Mouse (Mus musculus) embryonic facial prominence, embryonic 14.5 days (tissue): ENCODE results near the gene Fryl. TPM values are rescaled to one million over a fixed set of nuclear protein-coding genes. Genes with fewer than 3 reads are reported as not detected.
A peak's percentile ranks its signal among the peaks of the same experiment; 100 is the strongest.

Experiments
- ATAC-seq: fragments of 200-750 bp; cut with Nextera tagmentation; 2 replicates; pipeline ENCODE4 v1.8.0; 2017; ENCODE audit warnings: low read depth, moderate number of reproducible peaks, moderate TSS enrichment
- DNase-seq: peaks from one replicate; pipeline ENCODE4 v3.0.0-alpha.2; 2015; ENCODE audit warnings: low spot score
- H3K27ac ChIP-seq: fragments of 300-500 bp; sonication (generic); replicated peaks from 2 replicates; pipeline ENCODE4 v1.5.1; 2014; ENCODE audit warnings: low read depth, mild to moderate bottlenecking, low read length, moderate library complexity
- H3K27me3 ChIP-seq: fragments of 300-500 bp; sonication (generic); replicated peaks from 2 replicates; pipeline ENCODE4 v1.6.1; 2014; ENCODE audit warnings: low read length; ENCODE audit not compliant: control insufficient read depth, insufficient read depth
- H3K36me3 ChIP-seq: fragments of 300-500 bp; sonication (generic); 2 replicates; pipeline ENCODE4 v1.6.1; 2014; ENCODE audit warnings: low read length, mixed read lengths; ENCODE audit not compliant: control insufficient read depth, insufficient read depth
- H3K4me1 ChIP-seq: fragments of 300-500 bp; sonication (generic); 2 replicates; pipeline ENCODE4 v1.6.1; 2014; ENCODE audit warnings: antibody characterized with exemption, low read length; ENCODE audit not compliant: control insufficient read depth, insufficient read depth
- H3K4me2 ChIP-seq: fragments of 300-500 bp; sonication (generic); 2 replicates; pipeline ENCODE4 v1.6.1; 2014; ENCODE audit warnings: low read depth, mild to moderate bottlenecking, low read length, moderate library complexity, mixed read lengths
- H3K4me3 ChIP-seq: fragments of 300-500 bp; sonication (generic); 2 replicates; pipeline ENCODE4 v1.5.1; 2014; ENCODE audit warnings: low read depth, mild to moderate bottlenecking, low read length
- H3K9ac ChIP-seq: fragments of 300-500 bp; sonication (generic); 2 replicates; pipeline ENCODE4 v1.6.1; 2014; ENCODE audit warnings: low read depth, mild to moderate bottlenecking, low read length, moderate library complexity, mixed read lengths
- H3K9me3 ChIP-seq: fragments of 300-500 bp; sonication (generic); 2 replicates; pipeline ENCODE4 v1.6.1; 2016; ENCODE audit warnings: low read length; ENCODE audit not compliant: control insufficient read depth
- WGBS: fragments of 180-500 bp; shearing (Covaris S2); extraction: QIAGEN DNeasy Blood & Tissue Kit; methylation state at CpG from one replicate; pipeline ENCODE4 v1.1.7; 2014; 5-methylcytosine and 5-hydroxymethylcytosine counted together
- polyA plus RNA-seq: library from polyadenylated mRNA; unstranded; fragments of >200 nt; fragmentation: Nextera tagmentation; extraction: Ambion mirVana; gene quantifications from 2 replicates; pipeline ENCODE4 v1.2.1, GENCODE M21; 2014

The Fryl gene
- polyA plus RNA-seq, 1 experiment from 2014 or later: 26.8 TPM

DNA sequence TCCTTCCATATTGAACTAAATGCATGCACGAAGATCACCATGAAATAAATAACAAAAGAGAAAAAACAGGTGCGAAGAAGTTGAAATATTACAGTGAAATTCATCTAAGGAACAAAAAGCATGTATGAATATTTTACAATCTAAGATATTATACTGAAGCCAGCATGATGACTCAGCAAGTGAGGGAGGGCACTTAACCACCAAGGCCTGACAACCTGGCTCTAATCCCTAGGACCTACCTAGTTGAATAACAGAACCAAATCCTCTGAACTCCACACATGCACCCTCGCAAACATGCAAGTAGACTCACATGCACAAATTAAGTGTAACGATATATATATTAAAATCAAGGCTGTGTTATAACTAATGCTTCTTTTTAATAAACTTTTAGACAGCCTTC, 7.1 kb downstream of the Fryl start:
- H3K9me3 ChIP-seq: no peaks in the 10 kb centered on the region
- no peak overlapping the region for H3K4me3 ChIP-seq
- H3K36me3 ChIP-seq: no peaks in the 10 kb centered on the region
- 94% methylated on average over 4 of the region's 4 CpGs for WGBS
- H3K9ac ChIP-seq: no peak overlapping the region
- no peak overlapping the region for H3K27ac ChIP-seq
- no peak overlapping the region for H3K4me2 ChIP-seq
- DNase-seq (no peak), ATAC-seq (no peak)
- no peaks in the 10 kb centered on the region for H3K27me3 ChIP-seq
- no peaks in the 10 kb centered on the region for H3K4me1 ChIP-seq

DNA sequence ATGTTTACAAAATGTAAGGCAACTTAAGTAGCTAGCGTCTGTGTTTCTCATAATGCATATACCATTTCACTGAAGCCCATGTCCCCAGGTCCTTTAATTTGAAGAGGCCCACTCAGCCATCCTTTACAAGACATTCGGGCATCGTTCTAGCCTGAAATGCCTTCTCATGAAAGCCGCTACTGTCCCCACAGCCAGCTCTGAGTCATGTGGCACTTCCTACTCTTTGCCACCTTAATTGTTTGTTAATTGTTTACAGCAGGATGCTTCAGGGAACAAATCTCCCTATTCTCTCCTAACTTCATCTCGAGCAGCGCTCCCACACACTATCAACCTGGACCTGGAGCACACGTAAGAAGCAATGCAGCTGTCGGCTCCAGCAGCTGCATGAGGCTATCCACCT, 8.2 kb downstream of the Fryl start:
- H3K4me2 ChIP-seq: no peak overlapping the region
- H3K36me3 ChIP-seq: no peaks in the 10 kb centered on the region
- ATAC-seq: no peak
- H3K27ac ChIP-seq: no peak overlapping the region
- no peaks in the 10 kb centered on the region for H3K27me3 ChIP-seq
- H3K9ac ChIP-seq: no peak overlapping the region
- H3K4me3 ChIP-seq: no peak overlapping the region
- no peaks in the 10 kb centered on the region for H3K9me3 ChIP-seq
- H3K4me1 ChIP-seq: no peaks in the 10 kb centered on the region
- 51% methylated on average over 8 of the region's 8 CpGs for WGBS
- no peak for DNase-seq

DNA sequence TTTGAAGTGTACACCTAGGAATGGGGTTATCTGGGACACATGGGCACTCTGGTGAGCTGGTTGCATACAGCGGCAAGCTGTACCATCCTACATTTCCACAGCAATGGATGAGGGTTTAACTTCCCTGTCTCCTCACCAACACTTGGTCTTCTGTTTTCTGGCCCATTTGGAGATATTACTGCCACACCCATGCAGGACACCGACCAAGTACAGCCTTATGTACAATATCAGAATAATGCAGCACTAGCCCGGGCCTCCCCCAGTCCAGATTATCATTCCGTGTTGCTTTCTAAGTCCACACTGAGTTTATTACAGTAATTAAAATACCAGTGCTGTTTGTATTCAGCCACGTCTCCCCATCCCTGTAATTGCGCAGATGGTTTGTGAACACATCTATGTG, 10.0 kb downstream of the Fryl start:
- Histone ChIP-seq H3K27me3 (no peaks in the 10 kb centered on the region), H3K4me1 (no peaks in the 10 kb centered on the region; the same call in 1 of the 2 replicates), H3K4me3 (no peak overlapping the region), H3K9ac (no peak overlapping the region), H3K9me3 (no peaks in the 10 kb centered on the region), H3K27ac (no peak overlapping the region), H3K4me2 (no peak overlapping the region), H3K36me3 (no peaks in the 10 kb centered on the region)
- DNase-seq: no peak
- 87% methylated on average over 6 of the region's 6 CpGs for WGBS
- ATAC-seq: no peak

DNA sequence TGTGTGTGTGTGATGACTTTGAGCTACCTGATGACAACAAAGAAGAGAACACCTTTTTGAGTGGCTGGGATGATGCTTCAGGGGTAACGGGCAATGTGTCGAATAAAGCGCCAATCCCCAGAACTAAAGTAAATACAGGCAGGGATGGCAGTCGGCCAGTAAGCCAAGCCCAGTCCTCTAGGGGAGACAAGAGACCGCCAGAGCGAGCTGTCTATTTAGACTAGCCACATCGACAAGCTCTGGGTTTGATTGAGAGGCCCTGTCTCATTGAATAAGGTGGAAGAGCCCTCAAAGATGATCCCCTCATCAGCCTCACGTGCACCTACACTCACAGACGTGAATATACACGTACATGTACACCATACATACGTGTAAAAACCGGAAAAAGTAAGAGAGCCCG, 12.0 kb downstream of the Fryl start:
- H3K9me3 ChIP-seq: no peaks in the 10 kb centered on the region
- H3K27ac ChIP-seq: no peak overlapping the region
- DNase-seq (peak; percentile 85), ATAC-seq (peak; percentile 55; the same call in 1 of the 2 replicates)
- H3K27me3 ChIP-seq: no peaks in the 10 kb centered on the region
- no peak overlapping the region for H3K4me3 ChIP-seq
- no peak overlapping the region for H3K4me2 ChIP-seq
- no peaks in the 10 kb centered on the region for H3K36me3 ChIP-seq
- no peaks in the 10 kb centered on the region; the same call in 1 of the 2 replicates for H3K4me1 ChIP-seq
- 58% methylated on average over 13 of the region's 13 CpGs for WGBS
- H3K9ac ChIP-seq: no peak overlapping the region

DNA sequence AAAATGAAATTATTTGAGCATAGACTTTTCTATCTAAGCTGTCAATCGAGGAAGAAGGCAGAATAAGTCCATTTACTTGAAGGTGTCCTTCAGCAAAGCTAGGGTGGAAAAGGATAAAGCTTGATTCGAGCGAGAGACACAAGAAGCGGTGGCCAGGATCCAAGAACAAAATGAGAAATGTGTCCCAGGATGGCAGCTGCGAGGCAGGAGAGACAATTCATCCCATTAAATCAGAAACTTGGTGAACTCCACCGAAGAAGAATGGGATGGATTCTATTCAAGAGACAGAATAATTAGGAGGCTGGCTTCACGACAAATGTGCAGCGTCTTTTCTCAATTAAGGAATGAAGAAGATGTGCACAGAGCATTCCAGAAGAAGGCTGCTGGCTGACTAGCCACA, 14.5 kb downstream of the Fryl start:
- no peak overlapping the region for H3K4me3 ChIP-seq
- no peaks in the 10 kb centered on the region; the same call in 1 of the 2 replicates for H3K4me1 ChIP-seq
- WGBS: 59% methylated on average over 8 of the region's 8 CpGs

DNA sequence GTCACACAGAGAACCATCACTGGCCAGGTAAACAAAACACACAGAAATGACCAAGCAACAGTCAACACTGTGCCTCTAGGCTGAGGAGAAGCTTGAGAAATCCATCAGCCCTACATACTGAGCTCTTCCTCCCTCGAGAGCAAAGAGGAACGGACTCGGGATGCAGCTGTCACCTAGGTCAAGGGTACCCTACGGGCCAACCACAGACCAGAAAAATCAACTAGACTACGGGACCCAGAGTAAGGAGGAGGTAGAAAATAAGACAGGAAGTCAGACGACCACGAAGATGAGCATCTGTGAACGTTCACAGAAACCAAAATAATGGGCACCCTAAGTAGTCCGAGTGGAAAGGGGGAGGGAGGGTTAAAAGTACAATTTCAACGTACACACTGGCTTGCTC, 15.1 kb downstream of the Fryl start:
- no peak overlapping the region for H3K4me3 ChIP-seq
- H3K27ac ChIP-seq: no peak overlapping the region
- no peak for ATAC-seq
- H3K27me3 ChIP-seq: no peaks in the 10 kb centered on the region
- H3K9me3 ChIP-seq: no peaks in the 10 kb centered on the region
- H3K4me1 ChIP-seq: no peaks in the 10 kb centered on the region; the same call in 1 of the 2 replicates
- H3K9ac ChIP-seq: no peak overlapping the region
- H3K4me2 ChIP-seq: no peak overlapping the region
- WGBS: 61% methylated on average over 10 of the region's 10 CpGs
- DNase-seq: no peak
- no peaks in the 10 kb centered on the region for H3K36me3 ChIP-seq

More for the DNA sequence above, 14.5 kb downstream of the Fryl start:
- H3K9ac ChIP-seq: no peak overlapping the region
- ATAC-seq (no peak), DNase-seq (no peak)
- no peaks in the 10 kb centered on the region for H3K9me3 ChIP-seq
- H3K4me2 ChIP-seq: no peak overlapping the region
- H3K27ac ChIP-seq: no peak overlapping the region
- no peaks in the 10 kb centered on the region for H3K36me3 ChIP-seq
- H3K27me3 ChIP-seq: no peaks in the 10 kb centered on the region

DNA sequence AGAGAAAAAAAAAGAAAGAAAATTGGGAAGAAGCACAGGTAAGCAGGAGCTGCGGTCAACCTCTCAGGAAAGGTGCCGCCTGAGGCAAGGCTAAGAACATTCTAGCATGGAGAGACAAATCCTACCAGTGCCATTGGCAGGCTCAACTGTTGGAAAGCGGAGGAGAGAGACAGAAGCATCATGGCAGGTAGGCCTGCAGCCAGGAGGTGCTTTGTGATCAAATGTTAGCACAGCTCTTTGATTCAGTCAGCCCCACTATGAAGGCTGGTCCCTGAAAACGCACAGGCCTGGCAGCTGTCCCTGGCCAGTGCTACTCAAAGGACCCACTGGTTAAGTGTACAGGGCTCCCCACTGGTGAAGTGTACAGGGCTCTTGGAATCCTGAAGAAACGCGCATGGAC, 16.0 kb downstream of the Fryl start:
- 96% methylated on average over 6 of the region's 6 CpGs for WGBS
- H3K27ac ChIP-seq: no peak overlapping the region
- no peak overlapping the region for H3K9ac ChIP-seq
- H3K4me1 ChIP-seq: no peaks in the 10 kb centered on the region; the same call in 1 of the 2 replicates
- H3K9me3 ChIP-seq: no peaks in the 10 kb centered on the region
- no peak overlapping the region for H3K4me3 ChIP-seq
- H3K36me3 ChIP-seq: no peaks in the 10 kb centered on the region
- no peak overlapping the region for H3K4me2 ChIP-seq
- DNase-seq: no peak
- no peak for ATAC-seq
- H3K27me3 ChIP-seq: no peaks in the 10 kb centered on the region

DNA sequence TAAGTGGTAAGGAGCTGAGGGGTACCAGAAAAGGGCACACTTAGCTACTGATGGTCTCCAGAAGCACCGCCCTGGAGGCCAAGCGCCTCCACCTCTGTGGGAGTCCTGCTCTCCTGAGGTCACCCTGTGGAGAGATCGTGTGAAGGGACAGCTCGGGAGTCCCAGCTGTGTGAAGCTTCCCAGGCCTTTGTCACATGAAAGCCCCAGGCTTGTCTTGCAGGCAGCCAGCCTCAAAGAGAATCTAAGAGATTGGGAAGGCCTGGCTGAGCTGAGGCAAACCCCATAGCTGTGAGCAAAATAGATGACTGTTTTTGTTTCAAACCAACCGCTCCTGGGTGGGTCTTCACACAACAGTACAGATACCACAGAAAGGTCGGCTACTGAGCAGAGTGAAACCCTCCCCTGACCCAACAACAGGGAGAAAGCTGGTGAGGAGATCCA, 19.5 kb downstream of the Fryl start:
- no peak overlapping the region for H3K27ac ChIP-seq
- H3K36me3 ChIP-seq: no peaks in the 10 kb centered on the region
- H3K9ac ChIP-seq: no peak overlapping the region
- no peak for ATAC-seq
- peaks cover 14% of the 10 kb centered on the region for H3K4me1 ChIP-seq
- 33% methylated on average over 6 of the region's 6 CpGs for WGBS
- no peak overlapping the region for H3K4me2 ChIP-seq
- H3K9me3 ChIP-seq: no peaks in the 10 kb centered on the region
- no peaks in the 10 kb centered on the region for H3K27me3 ChIP-seq
- no peak for DNase-seq
- no peak overlapping the region for H3K4me3 ChIP-seq

DNA sequence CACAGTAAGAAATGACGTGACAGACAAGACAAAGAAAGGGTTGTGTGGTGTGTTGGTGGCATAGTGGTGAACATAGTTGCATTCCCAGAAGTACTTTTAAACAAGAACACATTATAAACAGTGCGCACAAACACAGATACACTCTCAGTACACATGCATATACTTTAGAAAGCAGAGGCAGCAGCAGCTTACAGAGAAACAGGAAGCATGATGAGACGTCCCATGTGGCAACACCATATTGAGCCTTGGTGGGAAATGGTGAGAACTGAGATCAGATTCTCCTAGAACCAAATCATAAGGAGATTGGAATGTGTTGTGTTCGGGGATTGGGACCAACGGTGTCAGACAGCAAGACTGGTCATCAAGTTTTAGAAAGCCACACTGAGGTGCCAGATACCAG, 21.2 kb downstream of the Fryl start:
- no peaks in the 10 kb centered on the region for H3K36me3 ChIP-seq
- H3K27me3 ChIP-seq: no peaks in the 10 kb centered on the region
- 73% methylated on average over 5 of the region's 5 CpGs for WGBS
- ATAC-seq: no peak
- no peaks in the 10 kb centered on the region for H3K9me3 ChIP-seq
- no peak overlapping the region for H3K27ac ChIP-seq
- no peak overlapping the region for H3K4me2 ChIP-seq
- no peak overlapping the region for H3K9ac ChIP-seq
- DNase-seq: no peak
- no peak overlapping the region for H3K4me3 ChIP-seq
- peaks cover 14% of the 10 kb centered on the region for H3K4me1 ChIP-seq
